Comparison of ENCODE assay signal across 7 mouse cellular contexts in the genomic region with DNA sequence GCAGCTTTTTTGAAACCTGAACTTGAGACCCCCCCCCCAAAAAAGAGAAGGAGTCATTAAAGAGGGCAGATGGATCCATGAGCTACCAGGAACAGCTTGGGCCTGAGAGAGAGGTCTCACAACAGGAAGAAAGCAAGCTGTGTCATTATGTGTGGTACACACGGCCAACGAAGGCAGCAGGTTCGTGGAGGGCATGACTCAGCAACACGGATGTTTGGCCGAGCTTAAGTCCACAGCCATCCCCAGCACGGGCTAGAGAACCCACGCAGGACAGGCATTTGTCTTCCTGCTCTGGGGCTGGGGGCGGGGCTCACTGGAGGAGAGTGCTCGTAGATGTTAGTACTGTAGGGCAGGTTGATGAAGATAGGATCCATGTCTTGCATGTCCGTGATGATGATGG.
DNase-seq lines count a peak whose midpoint lies in the region; ATAC-seq lines count a peak whose summit lies in the region.
"Had no signal": no experiment of that assay in that cellular context is flagged by ENCODE, and none has a peak within 500 bp of the region (broad histone marks: within the 10 kb centered on the region; RNA-seq: fewer than 3 reads in every experiment).

No protein-coding gene starts in this region.

- DNase-seq in 416B (ENCODE audit: low read depth) (peak; percentile 54), NIH3T3 (ENCODE audit: low read depth) (peak; percentile 11)
- no peak for DNase-seq in heart, postnatal 10 days
- no peak for DNase-seq in layer of hippocampus, adult 8-10 months (ENCODE audit: low spot score in 2 of 2)
- no peak for DNase-seq in left cerebral cortex, adult 8-10 months (ENCODE audit: low spot score in 2 of 2)
- DNase-seq: cerebellum, adult 11-12 months had no signal

- peak; percentile 57 for ATAC-seq in erythroblast, adult 5-6 weeks (replicated peaks; ENCODE audit: low FRiP score, poor library complexity, severe bottlenecking)

- intact Hi-C loops in heart, postnatal 10 days (cut with DNase I), result loop anchor here (1.0 to 5.0 kb wide), 4 partner anchors 82 to 226 kb away; no protein-coding TSS in a partner anchor

Comparison
In these comparisons a context has a peak if more than half of its experiments do, and no peak if none do; other contexts are left out.
1. DNase-seq: peak in 416B (single experiment) and NIH3T3 (single experiment); none in heart, postnatal 10 days (0 of 2), layer of hippocampus, adult 8-10 months (0 of 2) and left cerebral cortex, adult 8-10 months (0 of 2).